Mouse (Mus musculus) urinary bladder, postnatal 14 days (tissue): ENCODE measurements around the gene Synj1.

Source experiments
- DNase-seq: peaks from one replicate; pipeline ENCODE4 v3.0.0; 2021; ENCODE audit warnings: low spot score

Synj1 gene

DNA sequence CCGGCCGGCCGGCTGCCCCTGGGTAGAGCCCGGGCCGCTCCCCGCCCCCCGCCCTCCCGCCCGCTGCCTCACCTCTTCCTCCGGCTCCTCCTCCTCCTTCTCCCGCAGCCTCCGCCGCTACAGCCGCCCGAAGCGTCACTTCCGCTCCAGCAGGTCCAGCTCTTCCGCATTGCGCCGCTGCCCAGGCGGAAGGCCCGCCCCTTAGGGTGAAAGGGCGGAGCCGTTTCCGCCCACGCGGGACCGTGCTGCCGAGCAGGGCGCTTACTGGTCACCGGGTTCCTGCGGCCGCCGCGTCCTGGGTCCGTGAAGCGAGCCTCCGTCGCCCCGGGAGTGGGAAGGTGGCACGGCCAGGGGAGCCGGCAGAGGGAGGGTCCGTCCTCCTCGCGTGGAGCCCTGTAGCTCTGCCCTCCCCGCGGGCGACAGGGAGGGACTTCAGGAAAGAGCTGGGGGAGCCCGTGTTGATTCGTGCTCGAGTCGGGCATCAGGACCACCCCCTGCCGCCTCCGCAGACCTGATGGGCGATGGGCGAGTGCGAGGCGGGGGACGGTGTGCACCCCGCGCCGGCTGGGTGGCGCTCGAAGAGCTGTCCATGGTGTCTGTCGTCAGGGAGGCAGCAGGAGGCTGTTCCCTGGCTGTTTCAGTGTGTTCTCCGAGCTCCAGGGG, at the start of gene Synj1:
Synj1 (minus strand) TSS at position 288 of the 663 bp plus-strand sequence.
- peak; percentile 92 for DNase-seq

DNA sequence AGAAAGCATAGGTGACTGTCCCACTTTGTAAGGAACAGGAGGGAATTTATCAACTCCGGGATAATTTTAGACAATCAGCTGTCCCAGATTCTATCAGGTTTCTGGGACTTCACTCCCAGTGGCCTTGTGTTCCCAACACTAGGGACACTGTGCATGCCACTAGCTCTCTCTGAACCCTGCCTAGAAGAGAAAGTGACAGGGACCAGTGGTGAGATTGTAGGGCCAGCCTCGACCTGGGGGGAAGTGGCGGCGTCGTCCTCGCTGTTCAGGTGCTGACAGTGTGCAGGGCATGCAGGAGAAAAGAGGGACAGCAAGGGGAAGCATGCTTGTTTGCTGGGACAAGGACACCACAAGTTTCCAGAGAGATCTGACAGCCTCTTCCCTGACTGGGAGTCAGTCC, 46.6 kb upstream of the Synj1 start:
- DNase-seq, result no peak

- no peak for DNase-seq
These were observed 46.2 kb upstream of the Synj1 start for GRCm38 (mm10) chr16:91057261-91057660.

GRCm38 (mm10) chr16:91056043-91056821, 45.1 kb upstream of the Synj1 start:
- DNase-seq, result peak; percentile 38

DNA sequence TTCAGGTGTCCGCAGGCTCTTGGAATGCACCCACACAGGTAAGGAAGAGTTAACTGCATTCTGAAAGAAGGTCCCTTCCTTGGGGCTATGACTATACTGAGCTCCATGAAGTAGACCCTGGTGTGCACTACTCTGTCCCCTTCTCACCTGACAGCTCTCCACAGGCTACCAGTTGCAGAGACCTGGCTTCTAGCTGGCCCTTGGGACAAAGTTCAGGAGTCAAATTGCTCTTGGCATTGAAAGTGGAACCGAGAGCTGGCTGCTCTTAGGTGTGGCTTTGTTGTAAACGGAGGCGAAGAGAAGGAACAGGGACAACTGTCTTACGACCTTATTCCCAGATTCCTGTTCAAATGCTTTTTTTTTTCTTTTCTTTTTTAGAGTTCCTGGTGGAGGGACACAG, 44.0 kb upstream of the Synj1 start:
- DNase-seq, result no peak

- no peak for DNase-seq
These were observed 42.5 kb upstream of the Synj1 start for GRCm38 (mm10) chr16:91053599-91053998.

DNA sequence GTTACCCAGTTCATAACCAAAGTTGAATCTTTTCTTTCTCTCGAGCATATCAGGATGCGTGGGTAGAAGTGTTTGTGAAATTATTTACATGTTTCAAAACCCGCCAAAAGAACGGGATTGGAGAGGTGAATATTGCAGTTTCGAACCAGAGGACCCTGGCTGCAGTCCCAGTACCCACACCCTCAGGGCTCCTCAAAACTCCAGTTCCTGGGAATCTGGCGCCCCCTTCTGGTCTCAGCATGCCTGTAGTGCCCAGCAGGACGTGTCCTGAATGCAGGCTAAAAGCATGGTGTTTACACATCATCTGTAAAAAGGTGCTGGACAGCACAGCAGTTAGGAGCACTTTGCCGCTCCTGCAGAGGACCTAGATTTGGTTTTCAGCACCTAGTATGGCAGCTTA, 34.4 kb upstream of the Synj1 start:
- peak; percentile 49 for DNase-seq

DNA sequence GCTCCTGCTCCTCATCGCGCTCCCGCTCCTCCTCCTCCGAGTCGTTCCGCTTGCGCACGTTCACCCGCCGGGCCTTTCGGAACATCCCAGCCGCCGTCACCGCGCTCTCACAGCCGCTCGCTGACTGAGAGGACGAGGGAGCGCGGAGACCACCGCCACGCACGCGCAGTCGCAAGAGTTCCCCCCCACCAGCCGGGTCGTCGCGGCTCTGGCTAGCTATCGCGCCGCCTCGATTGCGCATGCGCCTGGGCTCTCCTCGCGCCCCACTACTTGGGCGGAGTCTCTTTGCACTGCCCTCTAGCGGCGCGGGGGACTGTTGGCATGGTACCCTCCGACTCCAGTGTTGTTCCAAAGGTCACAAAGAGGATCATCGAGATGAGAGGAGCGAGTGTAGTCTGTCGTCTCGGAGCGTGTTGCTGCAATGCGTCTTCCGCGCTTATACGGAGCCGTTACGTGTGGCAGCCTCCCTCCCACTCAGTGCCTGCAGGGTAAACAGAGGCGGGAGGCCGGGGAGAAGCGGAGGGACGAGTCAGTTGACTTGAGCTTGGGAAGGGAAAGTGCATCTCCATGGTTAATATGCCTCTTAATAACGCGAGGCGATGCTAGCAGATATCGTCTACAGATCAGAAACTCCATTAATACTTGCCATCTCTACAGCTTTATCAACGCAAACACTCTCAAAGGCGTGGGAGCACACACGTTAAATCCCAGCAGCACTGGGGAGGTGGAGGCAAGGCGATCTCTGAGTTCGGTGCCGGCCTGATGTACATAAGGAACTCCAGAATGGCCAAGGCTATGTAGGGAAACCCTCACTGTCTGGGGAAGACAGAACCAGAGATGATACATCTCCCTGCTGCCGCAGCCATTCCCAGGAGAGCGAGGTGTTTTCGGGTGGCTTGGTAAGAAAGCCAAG, 33.4 kb upstream of the Synj1 start, which contains the start of gene Paxbp1:
Paxbp1 (minus strand) TSS at position 274 of the 913 bp plus-strand sequence.
- DNase-seq, result peak; percentile 99

DNA sequence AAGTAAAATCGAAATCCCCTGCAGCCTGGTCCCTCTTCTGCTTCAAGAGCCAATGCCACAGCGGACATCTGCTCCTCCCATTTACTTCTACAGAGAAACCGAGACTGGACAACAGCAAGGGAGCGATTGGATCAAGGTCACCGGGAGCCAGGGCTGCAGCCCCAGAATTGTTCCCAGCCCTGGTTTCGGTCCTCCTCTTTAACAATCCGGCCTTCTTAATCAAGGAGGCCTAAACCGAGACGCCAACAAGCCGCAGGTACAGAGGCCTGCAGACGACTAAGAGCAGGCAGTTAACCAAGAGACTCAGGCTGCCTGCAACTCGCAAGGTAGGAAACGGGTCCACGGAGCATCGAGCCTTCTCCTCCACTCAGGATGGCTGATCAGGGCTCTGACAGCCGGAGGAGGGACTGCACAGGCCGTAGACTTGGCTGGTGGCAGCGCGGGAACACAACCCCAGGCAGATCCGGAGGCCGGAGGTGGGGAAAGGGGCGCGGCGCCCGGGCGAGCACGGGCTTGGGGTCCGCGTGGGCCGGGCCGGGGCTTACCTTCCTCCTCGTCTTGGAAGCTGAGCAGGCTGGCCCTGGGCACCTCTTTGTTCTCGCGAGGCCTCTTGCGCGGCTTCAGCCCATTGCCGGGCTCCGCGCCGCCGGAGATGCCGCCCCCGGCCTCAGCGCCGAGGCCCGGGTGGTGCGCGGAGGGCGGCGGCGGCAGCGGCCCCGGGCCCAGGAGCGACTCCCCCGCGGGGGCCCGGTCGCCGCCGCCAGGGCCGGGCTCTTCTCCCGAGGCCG, 32.5 kb upstream of the Synj1 start:
- peak; percentile 63 for DNase-seq

DNA sequence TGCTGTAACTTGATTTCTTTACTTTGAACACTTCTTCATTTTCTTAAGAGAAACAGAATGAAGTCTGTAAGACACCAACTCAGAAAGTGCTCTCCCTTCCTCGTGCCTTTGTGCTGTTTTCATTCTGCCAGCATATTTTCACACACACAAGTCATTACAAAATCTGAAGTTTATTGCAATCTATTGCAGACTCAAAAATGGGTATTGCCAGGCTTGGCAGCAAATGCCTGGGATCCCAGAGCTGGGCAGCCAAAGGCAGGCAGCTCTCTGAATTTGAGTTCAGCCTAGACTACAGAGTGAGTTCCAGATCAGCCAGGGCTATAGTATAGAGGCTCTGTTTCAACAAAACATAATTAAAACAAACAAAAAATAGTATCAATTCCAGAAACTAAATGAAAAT, 31.5 kb upstream of the Synj1 start:
- no peak for DNase-seq

- no peak for DNase-seq
These were observed 24.8 kb upstream of the Synj1 start for GRCm38 (mm10) chr16:91035866-91036265.

DNA sequence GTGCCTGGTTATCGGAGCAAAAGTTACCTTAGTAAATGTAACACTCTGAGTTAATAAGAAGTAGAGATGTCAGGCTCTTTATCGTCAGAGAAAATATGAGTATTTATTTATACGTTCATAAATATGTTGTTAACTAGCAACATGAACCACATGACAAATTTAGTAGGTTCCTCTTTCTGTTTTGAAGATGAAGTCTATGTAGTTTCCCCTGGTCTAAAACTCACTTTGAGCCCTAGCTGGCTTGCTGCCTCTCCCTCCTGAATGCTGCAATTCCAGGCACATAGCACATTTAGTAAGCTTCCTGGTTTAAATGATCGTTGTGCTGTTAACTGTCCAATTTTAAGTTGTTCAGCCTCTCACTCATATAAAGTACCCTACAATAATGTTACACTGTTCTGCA, 19.6 kb upstream of the Synj1 start:
- DNase-seq, result no peak

GRCm38 (mm10) chr16:91029901-91030300, 18.8 kb upstream of the Synj1 start:
- no peak for DNase-seq

GRCm38 (mm10) chr16:91029161-91029743, 18.1 kb upstream of the Synj1 start:
- DNase-seq, result no peak

GRCm38 (mm10) chr16:91026290-91026689, 15.2 kb upstream of the Synj1 start:
- no peak for DNase-seq

DNA sequence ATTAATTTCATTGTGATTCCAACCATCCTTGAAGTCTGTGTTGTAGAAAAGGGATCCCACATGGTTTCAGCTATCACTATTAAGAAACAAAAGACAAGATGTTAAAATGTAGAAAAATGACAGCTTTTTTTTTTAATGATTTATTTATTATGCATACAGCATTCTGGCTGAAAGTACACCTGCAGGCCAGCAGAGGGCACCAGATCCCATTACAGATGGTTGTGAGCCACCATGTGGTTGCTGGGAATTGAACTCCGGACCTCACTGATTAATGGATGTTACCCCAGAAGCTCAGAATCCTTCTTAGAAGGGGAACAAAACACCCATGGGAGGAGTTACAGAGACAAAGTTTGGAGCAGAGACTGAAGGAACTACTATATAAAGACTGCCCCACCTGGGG, 12.3 kb upstream of the Synj1 start:
- DNase-seq, result no peak

GRCm38 (mm10) chr16:91020842-91021483, 9.9 kb upstream of the Synj1 start:
- no peak for DNase-seq

DNA sequence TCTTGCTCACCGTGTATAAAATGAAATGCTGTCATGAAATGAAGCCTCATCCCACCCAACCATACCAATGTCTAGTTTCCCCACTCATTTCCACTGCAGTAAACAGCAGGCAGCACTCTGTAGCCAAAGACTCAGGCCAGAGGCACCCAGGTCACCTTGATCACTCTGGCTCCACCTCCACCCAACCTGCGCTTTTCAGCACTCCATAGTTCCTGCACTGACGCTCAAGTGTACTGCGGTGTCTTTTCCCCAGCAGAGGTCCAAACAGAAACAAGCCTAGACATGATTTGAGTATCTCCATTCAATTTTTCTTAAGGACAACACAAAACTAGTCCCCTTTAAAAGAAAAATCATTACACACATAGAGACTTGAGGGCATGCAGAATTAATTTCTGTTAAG, 8.4 kb upstream of the Synj1 start:
- no peak for DNase-seq

GRCm38 (mm10) chr16:91015761-91016160, 4.7 kb upstream of the Synj1 start:
- DNase-seq, result no peak

DNA sequence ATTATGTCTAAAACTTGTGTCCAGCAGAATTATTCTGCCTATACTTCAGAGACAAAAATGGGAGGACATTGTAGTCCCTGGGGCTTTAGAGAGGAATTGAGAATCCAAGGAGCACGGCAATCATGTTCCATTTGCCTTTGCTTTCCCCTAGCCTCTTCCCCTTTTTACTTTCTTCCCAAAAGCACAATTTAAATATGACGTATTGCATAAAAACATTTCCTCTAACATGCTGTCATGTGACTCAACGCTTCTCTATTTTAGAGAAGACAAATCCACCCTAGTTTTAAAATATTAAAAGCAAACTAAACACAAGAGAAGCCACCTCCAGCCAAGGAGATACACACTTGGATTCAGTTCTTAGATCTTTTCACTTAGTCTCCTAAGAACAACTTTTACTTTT, 739 bp upstream of the Synj1 start:
- no peak for DNase-seq

DNA sequence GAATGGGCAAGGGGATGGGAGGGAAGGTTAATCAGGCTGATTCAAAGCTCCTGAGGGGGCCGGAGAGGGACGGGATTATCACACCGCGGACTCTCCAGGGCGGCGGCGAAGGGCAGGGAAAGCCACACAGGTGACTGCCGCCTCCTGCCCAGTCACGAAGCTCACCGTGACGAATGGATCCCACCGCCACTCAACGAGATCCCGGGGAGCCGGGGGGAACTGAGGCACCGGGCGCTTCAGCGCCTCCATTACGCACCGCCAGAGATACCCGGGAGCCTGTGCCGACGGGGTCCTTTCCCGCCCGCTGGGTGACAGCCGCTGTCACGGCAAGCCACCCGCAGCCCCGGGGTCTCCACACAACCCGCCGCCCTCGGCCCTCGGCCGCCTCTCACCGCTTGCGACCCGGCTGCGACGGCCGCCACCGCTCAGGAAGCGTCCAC, 507 bp downstream of the Synj1 start:
- DNase-seq, result no peak
